Mouse (Mus musculus): ENCODE measurements around the gene Gm42417. TPM values are rescaled to one million over a fixed set of nuclear protein-coding genes. Genes with fewer than 3 reads are reported as not detected.

Gene Gm42417
- polyA plus RNA-seq, 1 experiment from 2014 or later = not detected

DNA sequence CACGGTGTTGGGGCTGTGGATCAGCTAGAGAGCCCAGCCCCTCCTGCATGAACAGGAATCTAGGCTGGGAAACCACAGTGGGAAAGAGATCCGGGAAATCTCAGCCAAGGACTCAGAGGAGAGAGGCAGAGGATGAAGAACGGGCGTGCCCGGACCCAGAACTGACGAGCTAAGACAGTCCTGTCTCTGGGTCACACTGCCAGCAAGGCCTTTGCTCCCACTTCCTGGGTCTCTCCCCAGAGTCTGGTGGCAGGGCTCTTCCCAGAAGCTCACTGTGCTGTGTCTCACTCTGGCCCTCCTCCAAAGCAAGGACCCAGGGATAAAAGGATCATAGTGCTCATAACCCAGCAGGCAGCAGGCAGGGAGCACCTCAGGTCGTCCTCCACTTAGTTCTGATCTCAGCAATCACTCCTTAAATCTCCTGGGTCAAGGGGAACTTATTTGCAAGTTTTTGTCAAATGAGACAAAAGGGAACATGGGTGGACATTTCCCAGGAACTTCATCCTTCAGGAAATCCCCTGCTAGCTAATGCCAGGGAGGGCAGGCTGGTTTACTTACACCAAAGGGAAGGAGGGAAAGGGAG is 30.6 kb upstream of the Gm42417 start:
- Histone ChIP-seq H3K27me3 (ENCODE audit: control insufficient read depth, insufficient read depth, low read length) (no peaks in the 10 kb centered on the region), H3K9me3 (replicated peaks; ENCODE audit: control insufficient read depth, low read length) (no peaks in the 10 kb centered on the region), H3K4me1 (ENCODE audit: control insufficient read depth, insufficient read depth, low read length) (peaks cover 43% of the 10 kb centered on the region), H3K27ac (ENCODE audit: low read length) (peak overlapping the region; percentile 70), H3K36me3 (ENCODE audit: control insufficient read depth, insufficient read depth, low read length) (no peaks in the 10 kb centered on the region), H3K4me3 (replicated peaks; ENCODE audit: low read length) (no peak overlapping the region), H3K9ac (ENCODE audit: low read length) (peak overlapping the region; percentile 27; the same call in 1 of the 2 replicates), H3K4me2 (ENCODE audit: low read depth, low read length) (no peak overlapping the region)
- 41% methylated on average over 7 of the region's 7 CpGs for WGBS
- ATAC-seq (ENCODE audit: insufficient read depth, low FRiP score) = no peak

DNA sequence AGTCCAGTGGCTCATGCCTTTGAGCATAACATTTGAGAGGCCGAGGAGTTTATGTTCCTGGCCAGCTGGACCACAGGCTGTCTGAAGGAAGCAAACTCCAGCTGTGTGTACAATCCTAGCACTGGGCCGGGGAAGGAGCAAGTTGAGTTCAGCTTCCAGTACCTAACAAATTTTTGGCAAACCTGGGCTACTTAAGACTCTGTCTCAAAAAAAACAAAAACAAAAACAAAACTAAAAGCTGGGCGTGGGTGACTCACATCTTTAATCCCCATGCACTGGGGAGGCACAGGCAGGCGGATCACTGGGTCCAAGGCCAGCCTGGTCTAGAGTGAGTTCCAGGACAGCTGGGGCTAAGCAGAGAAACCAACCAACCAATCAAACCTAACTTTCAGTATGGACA is 29.5 kb upstream of the Gm42417 start:
- 54% methylated on average over 4 of the region's 4 CpGs for WGBS
- no peaks in the 10 kb centered on the region for H3K9me3 ChIP-seq (replicated peaks; ENCODE audit: control insufficient read depth, low read length)
- peak; percentile 31; the same call in 1 of the 2 replicates for ATAC-seq (ENCODE audit: insufficient read depth, low FRiP score)
- no peak overlapping the region for H3K4me2 ChIP-seq (ENCODE audit: low read depth, low read length)
- H3K36me3 ChIP-seq (ENCODE audit: control insufficient read depth, insufficient read depth, low read length) = no peaks in the 10 kb centered on the region
- no peak overlapping the region; the same call in 1 of the 2 replicates for H3K9ac ChIP-seq (ENCODE audit: low read length)
- peaks cover 37% of the 10 kb centered on the region for H3K4me1 ChIP-seq (ENCODE audit: control insufficient read depth, insufficient read depth, low read length)
- H3K27me3 ChIP-seq (ENCODE audit: control insufficient read depth, insufficient read depth, low read length) = no peaks in the 10 kb centered on the region
- no peak overlapping the region for H3K4me3 ChIP-seq (replicated peaks; ENCODE audit: low read length)
- H3K27ac ChIP-seq (ENCODE audit: low read length) = peak overlapping the region; percentile 70

DNA sequence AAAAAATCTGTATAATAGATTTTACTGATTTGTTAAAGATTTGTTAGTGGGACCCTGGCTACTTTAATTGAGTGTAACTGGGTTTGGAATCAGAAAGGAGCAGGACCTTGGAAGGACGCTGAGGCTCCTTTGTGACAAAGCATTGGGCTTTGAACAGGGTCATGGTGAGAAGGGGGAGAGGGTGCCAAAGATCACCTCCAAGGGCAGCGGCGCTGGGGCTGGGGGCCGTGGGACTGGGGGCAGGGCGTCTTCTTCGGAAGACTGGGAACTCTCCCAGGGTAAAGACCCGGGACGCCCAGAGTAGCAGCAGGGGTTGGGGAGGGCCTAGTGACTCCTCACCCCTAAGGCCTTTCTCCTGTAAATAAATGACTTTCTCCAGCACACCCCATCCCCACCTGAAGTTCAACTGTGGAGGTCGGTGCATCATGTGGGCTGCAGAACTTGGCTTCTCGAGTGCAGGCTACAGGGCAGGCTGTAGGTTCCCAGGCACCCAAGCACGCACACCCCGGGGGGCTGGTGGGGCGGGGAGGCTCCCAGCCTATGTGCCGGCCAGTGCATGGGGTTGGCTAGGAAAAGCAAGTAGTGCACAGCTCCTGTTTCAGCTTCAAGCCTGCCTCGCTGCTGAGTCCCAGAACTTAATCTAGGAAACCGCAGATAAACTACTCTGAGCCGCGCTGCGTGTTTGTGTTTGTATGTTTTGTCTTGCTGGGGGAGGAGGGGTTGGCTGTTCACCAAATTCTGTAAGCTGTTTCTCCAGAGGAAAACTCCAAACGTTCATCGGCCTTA is 28.8 kb upstream of the Gm42417 start:
- Histone ChIP-seq H3K9me3 (replicated peaks; ENCODE audit: control insufficient read depth, low read length) (no peaks in the 10 kb centered on the region), H3K4me3 (replicated peaks; ENCODE audit: low read length) (no peak overlapping the region), H3K36me3 (ENCODE audit: control insufficient read depth, insufficient read depth, low read length) (no peaks in the 10 kb centered on the region), H3K27me3 (ENCODE audit: control insufficient read depth, insufficient read depth, low read length) (no peaks in the 10 kb centered on the region), H3K27ac (ENCODE audit: low read length) (peak overlapping the region; percentile 70; the same call in 1 of the 2 replicates), H3K4me2 (ENCODE audit: low read depth, low read length) (no peak overlapping the region), H3K9ac (ENCODE audit: low read length) (0 out of 2 replicates have a peak overlapping the region, but pooled peaks have one; percentile 15), H3K4me1 (ENCODE audit: control insufficient read depth, insufficient read depth, low read length) (peaks cover 30% of the 10 kb centered on the region)
- WGBS = 43% methylated on average over 21 of the region's 21 CpGs
- ATAC-seq (ENCODE audit: insufficient read depth, low FRiP score) = peak; percentile 38; the same call in 1 of the 2 replicates

DNA sequence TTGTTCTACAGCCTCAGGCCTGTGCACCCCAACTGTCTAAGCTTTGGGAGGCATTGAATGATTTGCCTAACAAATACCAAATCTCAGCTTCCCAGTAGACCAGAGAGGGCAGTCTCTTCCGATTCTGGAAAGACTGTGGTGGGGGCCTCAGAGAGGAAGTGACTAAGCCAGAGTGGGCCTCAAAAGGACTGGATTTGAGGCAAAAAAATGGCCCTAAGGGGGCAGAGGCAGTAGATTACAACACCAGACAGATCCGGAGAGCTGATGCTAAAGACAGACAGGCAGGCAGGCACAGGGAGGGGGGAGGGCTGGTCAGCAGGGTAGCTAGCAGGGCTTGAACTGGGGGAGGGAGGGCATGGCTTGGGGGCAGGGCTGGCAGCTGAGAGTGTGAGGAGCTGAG is 27.2 kb upstream of the Gm42417 start:
- 36% methylated on average over 2 of the region's 2 CpGs for WGBS
- Histone ChIP-seq H3K4me2 (ENCODE audit: low read depth, low read length) (no peak overlapping the region), H3K9me3 (replicated peaks; ENCODE audit: control insufficient read depth, low read length) (no peaks in the 10 kb centered on the region), H3K27me3 (ENCODE audit: control insufficient read depth, insufficient read depth, low read length) (no peaks in the 10 kb centered on the region), H3K36me3 (ENCODE audit: control insufficient read depth, insufficient read depth, low read length) (no peaks in the 10 kb centered on the region), H3K4me1 (ENCODE audit: control insufficient read depth, insufficient read depth, low read length) (peaks cover 22% of the 10 kb centered on the region), H3K27ac (ENCODE audit: low read length) (no peak overlapping the region), H3K9ac (ENCODE audit: low read length) (no peak overlapping the region), H3K4me3 (replicated peaks; ENCODE audit: low read length) (no peak overlapping the region)
- ATAC-seq (ENCODE audit: insufficient read depth, low FRiP score) = no peak

DNA sequence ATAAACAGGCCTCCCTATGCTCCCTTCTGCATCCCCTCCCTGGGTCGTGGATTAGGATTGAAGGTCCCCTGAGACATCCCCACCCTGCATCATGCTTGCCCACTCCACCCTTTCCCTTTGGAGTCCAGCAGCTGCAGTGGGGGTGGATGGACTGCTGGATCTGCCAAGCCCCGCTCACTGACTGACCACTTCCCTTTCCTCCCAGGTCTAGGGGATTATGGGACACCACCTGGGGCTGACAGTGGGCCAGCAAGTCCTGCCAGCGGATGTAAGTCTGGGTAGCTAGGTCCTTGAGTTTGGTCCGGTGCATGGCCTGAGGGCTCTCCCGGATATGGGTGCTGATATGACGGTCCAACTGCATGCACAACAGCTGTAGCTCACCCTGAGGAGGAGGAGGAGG is 24.9 kb upstream of the Gm42417 start:
- H3K4me1 ChIP-seq (ENCODE audit: control insufficient read depth, insufficient read depth, low read length) = peaks cover 9% of the 10 kb centered on the region
- H3K9me3 ChIP-seq (replicated peaks; ENCODE audit: control insufficient read depth, low read length) = no peaks in the 10 kb centered on the region
- ATAC-seq (ENCODE audit: insufficient read depth, low FRiP score) = no peak
- H3K36me3 ChIP-seq (ENCODE audit: control insufficient read depth, insufficient read depth, low read length) = no peaks in the 10 kb centered on the region
- no peak overlapping the region for H3K9ac ChIP-seq (ENCODE audit: low read length)
- no peak overlapping the region for H3K4me3 ChIP-seq (replicated peaks; ENCODE audit: low read length)
- H3K27ac ChIP-seq (ENCODE audit: low read length) = no peak overlapping the region
- H3K27me3 ChIP-seq (ENCODE audit: control insufficient read depth, insufficient read depth, low read length) = no peaks in the 10 kb centered on the region
- no peak overlapping the region for H3K4me2 ChIP-seq (ENCODE audit: low read depth, low read length)
- WGBS = 74% methylated on average over 6 of the region's 6 CpGs

DNA sequence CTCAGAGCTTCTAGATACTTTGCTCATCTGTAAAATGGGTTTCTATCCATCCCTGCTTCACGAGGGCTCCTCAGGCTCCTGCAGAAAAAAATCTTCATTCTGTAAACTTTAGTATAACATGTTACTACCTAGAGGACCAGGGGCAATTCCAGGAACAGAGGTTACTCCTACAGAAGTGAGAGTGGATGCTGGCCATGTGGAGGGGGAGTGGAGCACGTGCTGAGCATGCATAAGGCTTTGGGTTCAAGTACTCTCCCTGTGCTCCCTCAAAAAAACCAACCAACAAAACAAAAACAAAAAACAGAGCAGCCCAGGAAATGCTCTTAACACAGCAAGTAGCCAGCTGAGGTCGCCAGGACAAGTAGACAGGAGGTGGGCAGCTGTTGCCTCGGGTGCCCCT is 24.4 kb upstream of the Gm42417 start:
- ATAC-seq (ENCODE audit: insufficient read depth, low FRiP score) = no peak
- no peak overlapping the region for H3K27ac ChIP-seq (ENCODE audit: low read length)
- H3K4me1 ChIP-seq (ENCODE audit: control insufficient read depth, insufficient read depth, low read length) = peaks cover 12% of the 10 kb centered on the region
- no peaks in the 10 kb centered on the region for H3K9me3 ChIP-seq (replicated peaks; ENCODE audit: control insufficient read depth, low read length)
- no peaks in the 10 kb centered on the region for H3K36me3 ChIP-seq (ENCODE audit: control insufficient read depth, insufficient read depth, low read length)
- H3K27me3 ChIP-seq (ENCODE audit: control insufficient read depth, insufficient read depth, low read length) = no peaks in the 10 kb centered on the region
- no peak overlapping the region for H3K9ac ChIP-seq (ENCODE audit: low read length)
- 63% methylated on average over 4 of the region's 4 CpGs for WGBS
- no peak overlapping the region for H3K4me2 ChIP-seq (ENCODE audit: low read depth, low read length)
- no peak overlapping the region for H3K4me3 ChIP-seq (replicated peaks; ENCODE audit: low read length)

DNA sequence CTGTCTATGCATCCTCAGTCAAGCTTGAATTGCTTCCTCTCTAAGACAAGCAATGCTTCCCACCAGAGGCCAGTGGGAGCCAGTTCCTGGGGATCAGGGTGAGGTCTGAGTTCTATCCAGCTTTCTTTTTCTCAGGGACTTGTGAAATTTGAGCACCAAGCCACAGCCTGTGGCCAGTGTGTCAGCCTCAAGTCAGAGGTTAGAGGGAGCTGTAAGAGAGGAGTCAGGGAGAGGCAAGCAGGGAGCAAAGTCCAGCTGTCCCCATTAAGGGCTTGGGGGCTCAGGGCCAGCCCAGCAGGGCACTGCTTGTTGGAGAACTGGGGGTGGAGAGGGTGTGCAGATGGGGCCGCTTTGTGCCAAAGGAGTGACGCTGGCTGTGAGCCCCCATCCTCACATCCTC is 24.0 kb upstream of the Gm42417 start:
- Histone ChIP-seq H3K4me3 (replicated peaks; ENCODE audit: low read length) (no peak overlapping the region), H3K4me2 (ENCODE audit: low read depth, low read length) (no peak overlapping the region), H3K27me3 (ENCODE audit: control insufficient read depth, insufficient read depth, low read length) (no peaks in the 10 kb centered on the region), H3K9ac (ENCODE audit: low read length) (no peak overlapping the region), H3K36me3 (ENCODE audit: control insufficient read depth, insufficient read depth, low read length) (no peaks in the 10 kb centered on the region), H3K27ac (ENCODE audit: low read length) (no peak overlapping the region), H3K9me3 (replicated peaks; ENCODE audit: control insufficient read depth, low read length) (no peaks in the 10 kb centered on the region), H3K4me1 (ENCODE audit: control insufficient read depth, insufficient read depth, low read length) (peaks cover 13% of the 10 kb centered on the region)
- 68% methylated on average over 2 of the region's 2 CpGs for WGBS
- no peak for ATAC-seq (ENCODE audit: insufficient read depth, low FRiP score)

DNA sequence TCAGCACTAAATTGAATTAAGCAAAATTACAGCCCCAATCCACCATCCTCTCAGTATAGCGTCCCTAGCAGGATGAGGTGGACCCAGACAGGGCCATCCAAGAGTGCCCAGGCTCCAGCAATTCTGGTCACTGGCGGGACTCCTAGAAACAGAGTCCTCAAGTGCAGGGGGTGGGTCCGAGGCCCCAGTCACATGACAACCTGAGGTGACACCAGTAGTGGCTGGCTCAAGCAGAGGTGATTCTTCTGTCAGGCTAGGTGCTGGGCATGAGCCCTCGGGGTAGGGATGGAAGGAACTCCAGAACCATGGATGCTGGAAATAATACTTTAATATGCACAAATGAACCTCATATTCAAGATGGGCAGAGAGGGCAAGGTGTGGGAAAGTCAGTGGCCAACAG is 23.2 kb upstream of the Gm42417 start:
- H3K36me3 ChIP-seq (ENCODE audit: control insufficient read depth, insufficient read depth, low read length) = no peaks in the 10 kb centered on the region
- no peaks in the 10 kb centered on the region for H3K27me3 ChIP-seq (ENCODE audit: control insufficient read depth, insufficient read depth, low read length)
- H3K4me2 ChIP-seq (ENCODE audit: low read depth, low read length) = no peak overlapping the region
- no peak overlapping the region for H3K4me3 ChIP-seq (replicated peaks; ENCODE audit: low read length)
- H3K27ac ChIP-seq (ENCODE audit: low read length) = no peak overlapping the region
- peaks cover 13% of the 10 kb centered on the region for H3K4me1 ChIP-seq (ENCODE audit: control insufficient read depth, insufficient read depth, low read length)
- H3K9ac ChIP-seq (ENCODE audit: low read length) = no peak overlapping the region
- ATAC-seq (ENCODE audit: insufficient read depth, low FRiP score) = no peak
- H3K9me3 ChIP-seq (replicated peaks; ENCODE audit: control insufficient read depth, low read length) = no peaks in the 10 kb centered on the region
- 74% methylated on average over 4 of the region's 4 CpGs for WGBS

DNA sequence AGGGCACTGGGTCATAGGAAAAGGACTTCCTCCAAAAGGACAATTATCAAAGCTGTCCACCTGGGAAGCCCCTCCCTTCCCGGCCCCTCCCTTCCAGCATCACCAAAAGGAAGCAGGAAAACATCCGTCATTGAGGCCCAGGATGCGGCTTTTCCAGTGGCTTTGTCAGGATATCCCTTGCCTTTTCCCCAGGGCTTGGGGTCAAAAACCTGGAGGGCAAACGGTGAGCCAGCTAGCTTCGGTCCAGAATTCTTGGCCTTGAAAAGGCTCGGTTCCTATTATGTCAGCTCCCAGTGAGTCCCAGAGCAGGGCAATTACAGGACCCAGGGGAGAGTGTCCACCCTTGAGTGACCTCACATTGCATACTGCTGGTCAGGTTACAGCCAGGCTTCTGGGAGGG is 21.7 kb upstream of the Gm42417 start:
- ATAC-seq (ENCODE audit: insufficient read depth, low FRiP score) = no peak
- 53% methylated on average over 6 of the region's 6 CpGs for WGBS
- no peaks in the 10 kb centered on the region for H3K27me3 ChIP-seq (ENCODE audit: control insufficient read depth, insufficient read depth, low read length)
- H3K4me1 ChIP-seq (ENCODE audit: control insufficient read depth, insufficient read depth, low read length) = peaks cover 13% of the 10 kb centered on the region
- no peak overlapping the region for H3K9ac ChIP-seq (ENCODE audit: low read length)
- H3K4me3 ChIP-seq (replicated peaks; ENCODE audit: low read length) = no peak overlapping the region
- no peak overlapping the region for H3K4me2 ChIP-seq (ENCODE audit: low read depth, low read length)
- H3K9me3 ChIP-seq (replicated peaks; ENCODE audit: control insufficient read depth, low read length) = no peaks in the 10 kb centered on the region
- no peaks in the 10 kb centered on the region for H3K36me3 ChIP-seq (ENCODE audit: control insufficient read depth, insufficient read depth, low read length)
- no peak overlapping the region for H3K27ac ChIP-seq (ENCODE audit: low read length)
